Mouse (Mus musculus) heart, embryonic 12.5 days (tissue): ENCODE measurements around the gene Dnm1. TPM values are rescaled to one million over a fixed set of nuclear protein-coding genes. Genes with fewer than 3 reads are reported as not detected.

Source experiments
- ATAC-seq: fragments of 200-750 bp; cut with Nextera tagmentation; 2 replicates; pipeline ENCODE4 v1.8.0; 2017; ENCODE audit warnings: moderate TSS enrichment, moderate library complexity; ENCODE audit not compliant: insufficient number of reproducible peaks, low FRiP score
- H3K27ac ChIP-seq: fragments of 300-500 bp; sonication (generic); 2 replicates; pipeline ENCODE4 v1.5.1; 2016; ENCODE audit warnings: mild to moderate bottlenecking, moderate library complexity; ENCODE audit not compliant: poor library complexity, severe bottlenecking
- H3K27me3 ChIP-seq: fragments of 300-500 bp; sonication (generic); replicated peaks from 2 replicates; pipeline ENCODE4 v1.6.1; 2016; ENCODE audit warnings: mild to moderate bottlenecking, moderate library complexity
- H3K36me3 ChIP-seq: fragments of 300-500 bp; sonication (generic); 2 replicates; pipeline ENCODE4 v1.6.1; 2016; ENCODE audit warnings: mild to moderate bottlenecking, moderate library complexity
- H3K4me1 ChIP-seq: fragments of 300-500 bp; sonication (generic); replicated peaks from 2 replicates; pipeline ENCODE4 v1.6.1; 2016; ENCODE audit warnings: mild to moderate bottlenecking
- H3K4me2 ChIP-seq: fragments of 300-500 bp; sonication (generic); 2 replicates; pipeline ENCODE4 v1.6.1; 2016; ENCODE audit warnings: mild to moderate bottlenecking, moderate library complexity
- H3K4me3 ChIP-seq: fragments of 300-500 bp; sonication (generic); 2 replicates; pipeline ENCODE4 v1.5.1; 2016; ENCODE audit warnings: mild to moderate bottlenecking
- H3K9ac ChIP-seq: fragments of 300-500 bp; sonication (generic); 2 replicates; pipeline ENCODE4 v1.6.1; 2016; ENCODE audit warnings: mild to moderate bottlenecking, moderate library complexity
- H3K9me3 ChIP-seq: fragments of 300-500 bp; sonication (generic); replicated peaks from 2 replicates; pipeline ENCODE4 v1.6.1; 2016; ENCODE audit warnings: mild to moderate bottlenecking, moderate library complexity
- WGBS: fragments of 180-500 bp; shearing (Covaris S2); methylation state at CpG from one replicate; pipeline ENCODE4 v1.1.7; 2016; 5-methylcytosine and 5-hydroxymethylcytosine counted together
- polyA plus RNA-seq: library from polyadenylated mRNA; unstranded; fragments of >200 nt; fragmentation: Nextera tagmentation; extraction: Ambion mirVana; gene quantifications from 2 replicates; pipeline ENCODE4 v1.2.1, GENCODE M21; 2016

The Dnm1 gene
- polyA plus RNA-seq, 1 experiment from 2014 or later: 7.6 TPM

DNA sequence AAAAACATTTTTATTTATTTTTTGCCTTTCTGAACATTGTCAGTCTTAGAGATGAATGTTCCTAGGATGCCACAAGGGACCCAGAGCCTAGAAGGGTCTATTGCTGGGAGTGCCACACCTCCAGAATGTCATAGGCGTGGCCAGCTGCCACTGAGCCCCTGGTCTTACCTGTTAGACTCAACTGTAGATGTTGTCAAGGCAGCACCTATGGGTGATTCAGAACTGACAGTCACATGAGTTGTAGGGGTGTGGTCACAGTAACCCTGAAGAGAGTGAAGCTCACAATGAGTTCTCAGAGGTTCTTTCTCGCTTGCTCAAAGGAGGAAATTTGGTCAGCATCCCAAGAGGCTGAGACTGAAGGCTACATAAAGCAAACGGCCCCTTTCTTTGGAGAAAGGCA lies 57.9 kb downstream of the Dnm1 start:
- H3K4me3 ChIP-seq: no peak overlapping the region
- H3K4me1 ChIP-seq: peaks cover 10% of the 10 kb centered on the region
- no peak overlapping the region for H3K4me2 ChIP-seq
- H3K9ac ChIP-seq: no peak overlapping the region
- H3K36me3 ChIP-seq: peaks cover 73% of the 10 kb centered on the region
- H3K9me3 ChIP-seq: no peaks in the 10 kb centered on the region
- no peak overlapping the region for H3K27ac ChIP-seq
- no peaks in the 10 kb centered on the region for H3K27me3 ChIP-seq
- no peak for ATAC-seq
- 77% methylated on average over 3 of the region's 3 CpGs for WGBS

DNA sequence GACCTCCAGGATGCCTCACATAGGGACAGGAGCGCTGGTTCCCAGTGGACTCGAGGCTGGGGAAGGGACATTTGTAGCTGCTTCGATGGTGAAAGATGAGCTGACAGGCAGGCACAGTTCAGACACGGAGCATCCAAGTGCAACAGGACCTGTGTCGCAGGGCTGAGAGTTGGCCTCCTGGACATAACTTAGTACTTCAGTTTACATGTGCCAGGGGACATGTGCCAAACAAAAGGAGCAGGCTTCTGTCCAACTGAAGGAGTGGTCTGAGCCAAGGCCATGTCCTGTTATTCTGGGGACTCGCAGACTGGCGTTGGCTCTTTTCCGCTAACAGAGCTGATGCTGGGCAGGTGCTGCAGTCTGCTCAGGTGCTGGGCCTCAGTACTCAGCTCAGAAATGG lies 58.8 kb downstream of the Dnm1 start:
- peaks cover 13% of the 10 kb centered on the region for H3K4me1 ChIP-seq
- H3K27me3 ChIP-seq: no peaks in the 10 kb centered on the region
- H3K4me3 ChIP-seq: no peak overlapping the region
- H3K36me3 ChIP-seq: peaks cover 64% of the 10 kb centered on the region
- H3K9ac ChIP-seq: 0 out of 2 replicates have a peak overlapping the region, but pooled peaks have one; percentile 11
- no peak overlapping the region for H3K27ac ChIP-seq
- ATAC-seq: 0 out of 2 replicates have a peak, but pooled peaks have one; percentile 15
- WGBS: 82% methylated on average over 8 of the region's 8 CpGs
- H3K4me2 ChIP-seq: no peak overlapping the region
- no peaks in the 10 kb centered on the region for H3K9me3 ChIP-seq

GRCm38 (mm10) chr2:32289578-32289977 lies 63.6 kb downstream of the Dnm1 start:
- Histone ChIP-seq H3K27me3 (no peaks in the 10 kb centered on the region), H3K4me2 (peak overlapping the region; percentile 90), H3K9ac (peak overlapping the region; percentile 85; the same call in 1 of the 2 replicates), H3K4me3 (peak overlapping the region; percentile 66), H3K9me3 (no peaks in the 10 kb centered on the region), H3K4me1 (peaks cover 27% of the 10 kb centered on the region), H3K36me3 (peaks cover 32% of the 10 kb centered on the region), H3K27ac (no peak overlapping the region)
- no peak for ATAC-seq

GRCm38 (mm10) chr2:32288371-32288931 lies 64.7 kb downstream of the Dnm1 start:
- peak overlapping the region; percentile 85 for H3K9ac ChIP-seq
- no peaks in the 10 kb centered on the region for H3K27me3 ChIP-seq
- WGBS: under 1% methylated on average over 28 of the region's 29 CpGs
- peaks cover 21% of the 10 kb centered on the region for H3K4me1 ChIP-seq
- H3K9me3 ChIP-seq: no peaks in the 10 kb centered on the region
- H3K27ac ChIP-seq: peak overlapping the region; percentile 69
- H3K36me3 ChIP-seq: peaks cover 37% of the 10 kb centered on the region
- peak overlapping the region; percentile 90 for H3K4me2 ChIP-seq
- ATAC-seq: peak; percentile 56
- H3K4me3 ChIP-seq: peak overlapping the region; percentile 66

DNA sequence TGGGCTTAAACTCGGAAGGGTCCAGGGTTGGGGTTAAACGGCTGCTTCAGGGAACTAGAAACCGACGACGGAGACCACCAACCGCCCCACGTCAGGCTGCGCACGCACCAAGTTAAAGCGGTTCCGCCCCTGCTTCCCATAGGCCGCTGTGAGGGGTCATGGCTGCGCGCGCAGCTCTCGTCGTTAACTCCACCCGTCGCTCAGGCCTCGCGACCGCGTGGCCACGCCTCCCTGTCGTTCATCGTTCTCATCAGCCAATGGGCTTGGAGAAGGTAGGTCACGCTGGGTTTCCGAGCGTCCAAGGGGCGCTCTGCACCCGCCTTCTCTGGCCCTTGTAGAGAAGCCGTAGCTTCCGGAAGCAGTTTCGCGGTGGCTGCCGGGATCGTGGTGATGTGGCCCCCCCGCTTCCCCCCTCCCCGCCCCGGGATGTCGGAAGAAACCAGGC lies 65.2 kb downstream of the Dnm1 start, which contains the start of gene Swi5:
Gene Swi5, minus strand, starts transcription at position 153 of the 445 bp plus-strand sequence.
- H3K9me3 ChIP-seq: no peaks in the 10 kb centered on the region
- peak within 1 kb of the TSS; percentile 69 for H3K27ac ChIP-seq
- under 1% methylated on average over 40 of the region's 41 CpGs for WGBS
- H3K4me3 ChIP-seq: peak within 1 kb of the TSS; percentile 66
- peak; percentile 99 for ATAC-seq
- H3K4me1 ChIP-seq: peaks cover 21% of the 10 kb centered on the region
- peak within 1 kb of the TSS; percentile 96 for H3K9ac ChIP-seq
- H3K36me3 ChIP-seq: peaks cover 33% of the 10 kb centered on the region
- peak within 1 kb of the TSS; percentile 90 for H3K4me2 ChIP-seq
- H3K27me3 ChIP-seq: no peaks in the 10 kb centered on the region

GRCm38 (mm10) chr2:32287334-32287840 lies 65.8 kb downstream of the Dnm1 start, which contains the start of gene Golga2:
Golga2 (plus strand) TSS chr2:32287384.
- H3K4me2 ChIP-seq: peak within 1 kb of the TSS; percentile 90
- H3K4me3 ChIP-seq: peak within 1 kb of the TSS; percentile 66
- peak; percentile 26 for ATAC-seq
- H3K9me3 ChIP-seq: no peaks in the 10 kb centered on the region
- H3K9ac ChIP-seq: peak within 1 kb of the TSS; percentile 96
- WGBS: 1% methylated on average over 23 of the region's 23 CpGs
- H3K4me1 ChIP-seq: peaks cover 21% of the 10 kb centered on the region
- peak within 1 kb of the TSS; percentile 69 for H3K27ac ChIP-seq
- H3K27me3 ChIP-seq: no peaks in the 10 kb centered on the region
- H3K36me3 ChIP-seq: peaks cover 31% of the 10 kb centered on the region

- 88% methylated on average over 3 of the region's 3 CpGs for WGBS
- ATAC-seq: no peak
- no peak overlapping the region for H3K27ac ChIP-seq
- H3K4me1 ChIP-seq: peaks cover 11% of the 10 kb centered on the region
- H3K4me2 ChIP-seq: no peak overlapping the region
- peaks cover 56% of the 10 kb centered on the region for H3K36me3 ChIP-seq
- H3K4me3 ChIP-seq: no peak overlapping the region
- H3K27me3 ChIP-seq: no peaks in the 10 kb centered on the region
- no peaks in the 10 kb centered on the region for H3K9me3 ChIP-seq
- no peak overlapping the region for H3K9ac ChIP-seq
Observed at GRCm38 (mm10) chr2:32283986-32284385, 69.2 kb downstream of the Dnm1 start.

GRCm38 (mm10) chr2:32282727-32283126 lies 70.4 kb downstream of the Dnm1 start:
- no peaks in the 10 kb centered on the region for H3K9me3 ChIP-seq
- peaks cover 8% of the 10 kb centered on the region for H3K4me1 ChIP-seq
- no peak overlapping the region for H3K4me2 ChIP-seq
- H3K9ac ChIP-seq: no peak overlapping the region
- 74% methylated on average over 1 of the region's 1 CpGs for WGBS
- peaks cover 68% of the 10 kb centered on the region for H3K36me3 ChIP-seq
- ATAC-seq: no peak
- no peak overlapping the region for H3K27ac ChIP-seq
- H3K4me3 ChIP-seq: no peak overlapping the region
- no peaks in the 10 kb centered on the region for H3K27me3 ChIP-seq

DNA sequence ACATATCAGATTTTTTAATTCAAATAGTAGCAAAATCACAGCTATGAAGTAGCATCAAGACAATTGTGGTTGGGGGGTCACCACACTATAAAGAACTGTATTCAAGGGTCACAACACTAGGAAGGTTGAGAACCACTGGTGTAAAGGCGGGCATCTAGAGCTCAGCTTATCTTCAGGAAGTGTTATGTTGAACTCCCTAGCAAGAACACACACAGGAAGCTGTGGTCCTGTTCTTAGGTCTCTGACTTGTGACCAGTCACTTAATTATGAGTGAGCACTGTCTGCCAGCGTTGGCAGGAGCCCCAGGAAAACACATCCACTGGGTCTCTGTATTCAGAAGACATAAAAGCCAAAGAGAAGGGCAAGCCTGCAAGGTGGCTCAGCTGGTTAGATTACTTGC lies 70.8 kb downstream of the Dnm1 start:
- Histone ChIP-seq H3K27ac (no peak overlapping the region), H3K36me3 (peaks cover 71% of the 10 kb centered on the region), H3K4me2 (no peak overlapping the region), H3K27me3 (no peaks in the 10 kb centered on the region), H3K9me3 (no peaks in the 10 kb centered on the region), H3K9ac (no peak overlapping the region), H3K4me1 (peaks cover 8% of the 10 kb centered on the region), H3K4me3 (no peak overlapping the region)
- ATAC-seq: no peak
- 66% methylated on average over 2 of the region's 2 CpGs for WGBS

GRCm38 (mm10) chr2:32275823-32276222 lies 77.3 kb downstream of the Dnm1 start:
- H3K9me3 ChIP-seq: no peaks in the 10 kb centered on the region
- peaks cover 34% of the 10 kb centered on the region for H3K36me3 ChIP-seq
- no peak for ATAC-seq
- no peak overlapping the region for H3K4me2 ChIP-seq
- WGBS: 64% methylated on average over 3 of the region's 3 CpGs
- H3K27ac ChIP-seq: no peak overlapping the region
- no peak overlapping the region for H3K4me3 ChIP-seq
- H3K4me1 ChIP-seq: no peaks in the 10 kb centered on the region
- no peak overlapping the region for H3K9ac ChIP-seq
- H3K27me3 ChIP-seq: no peaks in the 10 kb centered on the region

GRCm38 (mm10) chr2:32260635-32261034 lies 92.5 kb downstream of the Dnm1 start:
- no peak overlapping the region for H3K9ac ChIP-seq
- peak overlapping the region; percentile 78; the same call in 1 of the 2 replicates for H3K4me3 ChIP-seq
- H3K4me2 ChIP-seq: no peak overlapping the region
- peaks cover 12% of the 10 kb centered on the region for H3K4me1 ChIP-seq
- ATAC-seq: no peak
- H3K9me3 ChIP-seq: no peaks in the 10 kb centered on the region
- WGBS: 25% methylated on average over 4 of the region's 4 CpGs
- peaks cover 27% of the 10 kb centered on the region for H3K36me3 ChIP-seq
- H3K27ac ChIP-seq: no peak overlapping the region
- H3K27me3 ChIP-seq: no peaks in the 10 kb centered on the region
